Mouse (Mus musculus): ENCODE measurements around the gene Dhrs3.

The Dhrs3 gene

DNA sequence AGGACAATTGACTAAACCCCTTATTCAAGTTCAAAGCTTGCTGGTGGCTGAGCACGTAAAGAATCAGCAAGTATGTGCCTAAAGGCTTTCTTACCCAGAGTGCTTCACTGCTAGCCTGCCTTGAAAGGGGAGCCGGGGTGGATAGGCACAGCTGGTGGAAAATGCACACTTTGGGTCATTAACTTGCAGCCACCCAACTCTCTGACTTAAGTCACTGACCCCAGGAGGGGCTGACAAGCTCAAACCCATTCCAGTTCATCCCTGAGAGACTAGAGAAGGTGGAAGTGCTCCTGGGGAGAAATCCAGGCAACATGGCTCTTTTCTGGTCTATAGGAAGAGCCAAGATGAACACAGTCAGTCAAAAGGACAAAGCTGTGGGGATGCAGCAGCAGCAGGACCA lies 82.9 kb downstream of the Dhrs3 start:
- DNase-seq: no peak

DNA sequence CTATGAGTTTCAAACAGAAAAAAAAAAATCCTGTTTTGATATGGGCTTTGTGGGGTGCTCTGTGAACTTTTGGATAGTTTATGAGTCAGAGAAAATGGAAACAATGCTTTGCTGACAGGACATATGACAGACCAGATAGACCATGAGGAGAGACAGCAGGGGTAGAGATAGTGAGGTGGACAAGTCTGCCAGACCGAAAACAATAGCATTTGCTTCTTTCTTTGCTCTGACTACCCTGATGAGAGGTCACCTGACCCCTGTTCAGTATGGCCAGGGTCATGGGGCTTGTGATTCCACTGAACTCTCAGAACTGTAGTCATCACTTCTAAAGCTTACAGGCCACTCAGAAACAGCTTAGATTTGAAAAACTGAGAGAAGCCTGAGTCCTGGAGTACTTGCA lies 84.4 kb downstream of the Dhrs3 start:
- no peak for DNase-seq

Data from cerebellum, postnatal 10 days (tissue).